In the genomic region with DNA sequence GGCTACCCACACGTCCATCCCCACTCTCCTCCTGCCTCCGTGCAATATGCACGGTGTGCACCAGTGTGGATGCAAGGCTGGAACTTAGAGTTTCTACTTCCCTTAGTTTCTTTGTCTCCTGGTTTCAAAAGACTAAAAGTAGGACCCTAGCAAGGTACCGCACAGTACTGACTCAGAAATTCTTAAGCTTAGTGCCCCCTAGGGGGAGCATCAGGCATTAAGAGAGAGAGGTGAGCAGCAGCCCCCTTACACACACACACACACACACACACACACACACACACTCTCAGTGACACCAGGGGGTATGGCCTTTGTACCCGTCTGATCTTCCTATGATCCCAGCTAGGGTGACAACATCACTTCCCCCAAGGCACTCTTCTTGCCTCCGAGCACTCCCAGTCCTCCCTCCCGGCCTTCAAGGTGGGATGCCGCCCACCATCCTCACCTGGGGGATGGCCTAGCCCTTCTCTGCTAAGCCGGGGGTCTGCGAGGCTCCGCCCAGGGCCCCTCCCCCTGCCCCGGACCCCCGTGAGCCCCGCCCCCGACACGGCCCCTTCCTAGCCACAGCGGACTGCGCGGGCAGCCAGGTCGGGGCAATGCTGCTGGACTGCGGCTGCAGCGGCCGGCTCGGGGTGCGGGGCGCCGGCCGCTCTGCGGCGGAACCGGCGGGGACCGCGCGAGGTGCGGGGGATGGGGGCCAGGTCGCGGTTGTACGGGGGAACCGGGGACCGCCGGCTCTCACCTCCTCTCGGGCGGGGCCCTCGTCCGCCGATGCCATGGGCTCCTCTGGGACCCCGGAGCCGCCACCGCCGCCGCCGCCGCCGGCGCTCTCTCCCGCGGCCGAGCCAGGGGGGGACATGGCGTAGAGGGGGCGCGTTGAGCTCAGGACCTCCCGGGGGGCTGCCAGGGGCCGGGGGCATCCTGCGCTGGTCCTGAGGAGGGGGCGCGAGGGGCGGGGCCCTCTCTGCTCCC, we compare ENCODE assay signal across 9 mouse cellular contexts. TPM values are rescaled to one million over a fixed set of nuclear protein-coding genes. Genes with fewer than 3 reads are reported as not detected.
A peak's percentile ranks its signal among the peaks of the same experiment; 100 is the strongest.
DNase-seq lines count a peak whose midpoint lies in the region; ATAC-seq and TF ChIP-seq lines count a peak whose summit lies in the region.
"Had no signal": no experiment of that assay in that cellular context is flagged by ENCODE, and none has a peak within 500 bp of the region (broad histone marks: within the 10 kb centered on the region; RNA-seq: fewer than 3 reads in every experiment).

No protein-coding gene starts in this region.

- peak overlapping the region; percentile 58 for H3K4me3 ChIP-seq in lung, embryonic 16.5 days (ENCODE audit: low read length)
- H3K4me3 ChIP-seq in forebrain, postnatal 0 days (ENCODE audit: low read depth, low read length) = peak overlapping the region; percentile 88
- H3K4me3 ChIP-seq in limb, embryonic 15.5 days = peak overlapping the region; percentile 72
- H3K4me3 ChIP-seq: erythroblast, embryonic 14.5 days had no signal

- H3K4me2 ChIP-seq in lung, embryonic 16.5 days (ENCODE audit: low read depth, low read length) = peak overlapping the region; percentile 100
- H3K4me2 ChIP-seq in forebrain, postnatal 0 days (ENCODE audit: low read depth) = peak overlapping the region; percentile 55
- H3K4me2 ChIP-seq in limb, embryonic 15.5 days = peak overlapping the region; percentile 94

- peak overlapping the region; percentile 63 for H3K9ac ChIP-seq in lung, embryonic 16.5 days (ENCODE audit: low read length)
- peak overlapping the region; percentile 97 for H3K9ac ChIP-seq in forebrain, postnatal 0 days
- H3K9ac ChIP-seq in limb, embryonic 15.5 days = peak overlapping the region; percentile 71

- H3K9me3 ChIP-seq in lung, embryonic 16.5 days (ENCODE audit: control insufficient read depth, low read length) = no peaks in the 10 kb centered on the region
- H3K9me3 ChIP-seq in forebrain, postnatal 0 days (ENCODE audit: low read length) = no peaks in the 10 kb centered on the region
- H3K9me3 ChIP-seq in limb, embryonic 15.5 days = no peaks in the 10 kb centered on the region

- peak; percentile 75 for TF ChIP-seq CTCF in forebrain, postnatal 0 days (IDR thresholded peaks at IDR 0.05; ENCODE audit: low read depth)

- no peak overlapping the region for H3K27ac ChIP-seq in lung, embryonic 16.5 days (ENCODE audit: low read length)
- peak overlapping the region; percentile 93 for H3K27ac ChIP-seq in forebrain, postnatal 0 days (ENCODE audit: low read depth, low read length)
- H3K27ac ChIP-seq in limb, embryonic 15.5 days = peak overlapping the region; percentile 22; the same call in 1 of the 2 replicates

- H3K27me3 ChIP-seq in lung, embryonic 16.5 days (ENCODE audit: control insufficient read depth, insufficient read depth, low read depth, low read length) = peaks cover 64% of the 10 kb centered on the region
- H3K27me3 ChIP-seq in forebrain, postnatal 0 days (ENCODE audit: insufficient read depth, low read length) = no peaks in the 10 kb centered on the region
- H3K27me3 ChIP-seq in limb, embryonic 15.5 days = peaks cover 53% of the 10 kb centered on the region

- H3K4me1 ChIP-seq in lung, embryonic 16.5 days (replicated peaks; ENCODE audit: control insufficient read depth, insufficient read depth, low read length) = peaks cover 23% of the 10 kb centered on the region
- H3K4me1 ChIP-seq in forebrain, postnatal 0 days (ENCODE audit: insufficient read depth) = peaks cover 11% of the 10 kb centered on the region
- peaks cover 37% of the 10 kb centered on the region for H3K4me1 ChIP-seq in limb, embryonic 15.5 days

- DNase-seq in lung, postnatal 14 days = no peak
- DNase-seq in cerebellum, adult 8-10 months = peak; percentile 80
- DNase-seq in forebrain, postnatal 0 days = peak; percentile 88
- DNase-seq in right cerebral cortex, postnatal 25 days = peak; percentile 66
- DNase-seq in urinary bladder, postnatal 14 days (ENCODE audit: low spot score) = no peak
- DNase-seq in adrenal gland, adult 18-20 months (ENCODE audit: low spot score in 2 of 2) = no peak

- ATAC-seq in lung, embryonic 16.5 days (ENCODE audit: low read depth) = peak; percentile 26
- ATAC-seq in forebrain, postnatal 0 days = peak; percentile 85
- ATAC-seq in limb, embryonic 15.5 days (ENCODE audit: insufficient number of reproducible peaks, low FRiP score, low TSS enrichment, low read depth) = no peak

- 1% methylated on average over 62 of the region's 68 CpGs for whole genome bisulfite sequencing in lung, embryonic 16.5 days
- WGBS in forebrain, postnatal 0 days = 5% methylated on average over 35 of the region's 68 CpGs
- WGBS in limb, embryonic 15.5 days = 4% methylated on average over 48 of the region's 68 CpGs

- no peaks in the 10 kb centered on the region for H3K36me3 ChIP-seq in lung, embryonic 16.5 days (ENCODE audit: control insufficient read depth, insufficient read depth, low read length)
- peaks cover 28% of the 10 kb centered on the region for H3K36me3 ChIP-seq in forebrain, postnatal 0 days (ENCODE audit: insufficient read depth)
- 0 out of 2 replicates have a peak, but pooled peaks cover 12% of the 10 kb centered on the region for H3K36me3 ChIP-seq in limb, embryonic 15.5 days

RNA-seq across cellular contexts. Expression of a gene that starts 0.7 kb away (rescaled TPM):
- 1.2 and 1.4 TPM in 2 replicates for polyA plus RNA-seq in lung, embryonic 16.5 days (2015; fragmentation: Nextera tagmentation; extraction: Ambion mirVana)
- total RNA-seq in forebrain, postnatal 0 days (2014; rRNA removed) = 79.2 and 79.6 TPM in 2 replicates
- polyA plus RNA-seq in forebrain, postnatal 0 days (2015; fragmentation: Nextera tagmentation; extraction: Ambion mirVana) = 32.2 and 33.7 TPM in 2 replicates
- 2.9 and 4.7 TPM in 2 replicates for polyA plus RNA-seq in limb, embryonic 15.5 days (2015; fragmentation: Nextera tagmentation; extraction: Ambion mirVana)
- under 1 TPM in 1 of 2 experiments, not detected in 1; 0.06 TPM for total RNA-seq in adrenal gland, adult 18-20 months (2021)
- polyA plus RNA-seq: erythroblast, embryonic 14.5 days had no signal

RNA-seq across cellular contexts. Expression of a gene that starts 6.7 kb away (rescaled TPM):
- polyA plus RNA-seq in lung, embryonic 16.5 days (2015; fragmentation: Nextera tagmentation; extraction: Ambion mirVana) = 3.1 and 3.5 TPM in 2 replicates
- 2.8 and 3.1 TPM in 2 replicates for total RNA-seq in forebrain, postnatal 0 days (2014; rRNA removed)
- 2.2 and 2.7 TPM in 2 replicates for polyA plus RNA-seq in forebrain, postnatal 0 days (2015; fragmentation: Nextera tagmentation; extraction: Ambion mirVana)
- 5.9 and 6.1 TPM in 2 replicates for polyA plus RNA-seq in limb, embryonic 15.5 days (2015; fragmentation: Nextera tagmentation; extraction: Ambion mirVana)
- 1 to 10 TPM; 2.7 to 3.5 TPM for total RNA-seq in adrenal gland, adult 18-20 months (2021)

RNA-seq across cellular contexts. Expression of a gene that starts 14.8 kb away (rescaled TPM):
- polyA plus RNA-seq in lung, embryonic 16.5 days (2015; fragmentation: Nextera tagmentation; extraction: Ambion mirVana) = 130 and 131 TPM in 2 replicates
- total RNA-seq in forebrain, postnatal 0 days (2014; rRNA removed) = 80.9 and 87.0 TPM in 2 replicates
- polyA plus RNA-seq in forebrain, postnatal 0 days (2015; fragmentation: Nextera tagmentation; extraction: Ambion mirVana) = 83.8 and 89.6 TPM in 2 replicates
- polyA plus RNA-seq in limb, embryonic 15.5 days (2015; fragmentation: Nextera tagmentation; extraction: Ambion mirVana) = 139 and 142 TPM in 2 replicates
- total RNA-seq in adrenal gland, adult 18-20 months (2021) = 10 to 100 TPM; 28.1 to 44.2 TPM

RNA-seq across cellular contexts. Expression of a gene that starts 24.2 kb away (rescaled TPM):
- 1,477 and 1,506 TPM in 2 replicates for polyA plus RNA-seq in lung, embryonic 16.5 days (2015; fragmentation: Nextera tagmentation; extraction: Ambion mirVana)
- total RNA-seq in forebrain, postnatal 0 days (2014; rRNA removed) = 1,283 and 1,351 TPM in 2 replicates
- 1,258 and 1,497 TPM in 2 replicates for polyA plus RNA-seq in forebrain, postnatal 0 days (2015; fragmentation: Nextera tagmentation; extraction: Ambion mirVana)
- 1,467 and 1,497 TPM in 2 replicates for polyA plus RNA-seq in limb, embryonic 15.5 days (2015; fragmentation: Nextera tagmentation; extraction: Ambion mirVana)
- 1,000 to 10,000 TPM; 2,801 to 2,860 TPM for total RNA-seq in adrenal gland, adult 18-20 months (2021)

RNA-seq across cellular contexts. Expression of a gene that starts 25.6 kb away (rescaled TPM):
- 1.7 and 2.7 TPM in 2 replicates for polyA plus RNA-seq in lung, embryonic 16.5 days (2015; fragmentation: Nextera tagmentation; extraction: Ambion mirVana)
- total RNA-seq in forebrain, postnatal 0 days (2014; rRNA removed) = 1.0 and 1.4 TPM in 2 replicates
- polyA plus RNA-seq in forebrain, postnatal 0 days (2015; fragmentation: Nextera tagmentation; extraction: Ambion mirVana) = 4.7 and 5.7 TPM in 2 replicates
- 0.17 and 0.19 TPM in 2 replicates for polyA plus RNA-seq in limb, embryonic 15.5 days (2015; fragmentation: Nextera tagmentation; extraction: Ambion mirVana)
- not detected for total RNA-seq in adrenal gland, adult 18-20 months (2021)
- polyA plus RNA-seq: erythroblast, embryonic 14.5 days had no signal

Comparison
In these comparisons a context has a peak if more than half of its experiments do, and no peak if none do; other contexts are left out.
1. DNase-seq: peak in cerebellum, adult 8-10 months (single experiment), forebrain, postnatal 0 days (single experiment) and right cerebral cortex, postnatal 25 days (single experiment); none in lung, postnatal 14 days (single experiment), urinary bladder, postnatal 14 days (single experiment) and adrenal gland, adult 18-20 months (0 of 2).
2. Peak in every context shown above with its lines, with median percentiles within 50 percentile points of each other: H3K4me2 ChIP-seq, H3K4me3 ChIP-seq and H3K9ac ChIP-seq.